Mouse (Mus musculus): ENCODE data around the gene Wnk1. TPM values are rescaled to one million over a fixed set of nuclear protein-coding genes. Genes with fewer than 3 reads are reported as not detected.

Gene Wnk1
- polyA plus RNA-seq, 1 experiment from 2014 or later, result 532 TPM

DNA sequence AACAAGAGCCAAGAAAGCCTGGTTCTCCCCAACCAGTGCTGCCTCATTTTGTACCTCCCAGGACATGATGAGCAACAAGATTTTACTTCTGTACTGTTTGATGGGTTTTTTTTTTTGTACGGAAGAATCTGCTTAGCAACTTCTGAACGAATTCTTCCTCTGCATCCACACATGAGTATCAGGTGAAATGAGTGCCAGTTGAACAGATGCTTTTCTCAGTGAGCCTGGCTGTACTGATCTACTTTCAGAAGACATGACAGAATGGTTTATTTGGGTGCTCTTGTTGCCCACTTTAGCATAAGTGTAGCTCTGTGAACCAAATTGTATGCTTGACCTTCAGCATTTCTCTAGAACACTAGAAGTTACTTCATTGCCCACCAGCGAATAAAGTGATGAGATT, 16.4 kb downstream of the Wnk1 start:
- Histone ChIP-seq H3K79me2 (ENCODE audit: inconsistent target) (peaks cover 100% of the 10 kb centered on the region), H3K36me3 (ENCODE audit: inconsistent target) (peaks cover 14% of the 10 kb centered on the region; the same call in 1 of the 2 replicates), H3K27ac (no peak overlapping the region), H3K4me3 (ENCODE audit: inconsistent target) (no peak overlapping the region)
- WGBS (ENCODE audit: missing documents), result 87% methylated on average over 3 of the region's 3 CpGs

DNA sequence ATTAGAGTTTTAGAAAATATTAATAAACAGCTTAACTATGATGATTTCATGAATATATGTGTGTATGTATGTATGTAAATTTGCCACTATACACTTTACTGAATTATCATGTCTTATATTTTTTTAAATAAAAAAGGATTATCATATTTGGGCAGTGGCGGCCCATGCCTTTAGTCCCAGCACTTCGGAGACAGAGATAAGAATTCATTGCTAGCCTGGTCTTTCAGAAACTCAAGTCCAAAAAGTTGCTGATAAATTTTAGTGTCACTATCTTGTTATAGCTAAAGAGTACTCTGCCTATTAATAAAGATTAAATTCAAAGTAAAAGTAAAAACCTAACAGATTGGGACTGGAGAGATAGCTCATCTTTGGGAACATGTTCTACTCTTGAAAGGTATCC, 18.8 kb downstream of the Wnk1 start:
- H3K79me2 ChIP-seq (ENCODE audit: inconsistent target), result peaks cover 100% of the 10 kb centered on the region
- 95% methylated on average over 2 of the region's 2 CpGs for WGBS (ENCODE audit: missing documents)
- no peak overlapping the region for H3K4me3 ChIP-seq (ENCODE audit: inconsistent target)
- H3K27ac ChIP-seq, result no peak overlapping the region
- H3K36me3 ChIP-seq (ENCODE audit: inconsistent target), result no peaks in the 10 kb centered on the region

DNA sequence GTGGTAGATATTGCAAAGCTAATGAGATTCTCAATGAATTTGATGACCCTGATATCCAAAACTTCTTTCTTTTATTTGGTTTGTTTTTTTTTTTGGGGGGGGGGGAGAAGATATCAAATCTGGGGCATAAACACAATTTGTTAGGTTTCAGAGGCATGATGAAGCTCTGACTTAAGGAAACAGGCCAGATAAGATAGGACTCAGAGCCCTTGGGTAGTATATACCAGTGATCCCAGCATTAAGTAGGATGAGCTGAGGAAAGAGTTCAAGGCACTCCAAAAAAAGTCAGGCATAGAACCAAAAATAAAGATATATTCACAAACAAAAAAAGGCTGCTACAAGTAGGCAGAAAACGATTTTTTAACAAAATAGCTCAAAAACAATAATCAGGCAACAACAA, 25.3 kb downstream of the Wnk1 start:
- H3K27ac ChIP-seq, result no peak overlapping the region

DNA sequence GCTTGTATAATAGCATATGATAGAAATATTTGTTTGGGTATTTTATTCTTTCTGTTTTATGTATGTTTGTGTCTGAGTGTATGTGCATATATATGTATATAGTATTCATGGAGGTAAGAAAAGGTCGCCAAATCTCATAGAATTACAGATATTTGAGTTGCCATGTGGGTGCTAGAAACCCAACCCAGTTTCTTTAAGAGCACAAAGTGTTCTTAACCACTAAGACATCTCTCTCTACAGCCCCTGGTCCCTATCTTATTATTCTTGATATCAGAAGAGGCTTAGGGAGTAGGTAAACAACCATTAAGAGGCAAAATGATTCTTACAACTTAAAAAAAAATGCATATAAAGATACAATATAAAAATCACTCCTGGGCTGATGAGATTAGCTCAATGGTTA, 27.0 kb downstream of the Wnk1 start:
- WGBS (ENCODE audit: missing documents), result 88% methylated on average over 1 of the region's 1 CpGs
- no peak overlapping the region for H3K27ac ChIP-seq
- H3K79me2 ChIP-seq (ENCODE audit: inconsistent target), result peaks cover 100% of the 10 kb centered on the region
- no peak overlapping the region for H3K4me3 ChIP-seq (ENCODE audit: inconsistent target)
- no peaks in the 10 kb centered on the region for H3K36me3 ChIP-seq (ENCODE audit: inconsistent target)

More for the DNA sequence above, 25.3 kb downstream of the Wnk1 start:
- H3K36me3 ChIP-seq (ENCODE audit: inconsistent target), result no peaks in the 10 kb centered on the region
- H3K79me2 ChIP-seq (ENCODE audit: inconsistent target), result peaks cover 100% of the 10 kb centered on the region
- 87% methylated on average over 1 of the region's 1 CpGs for WGBS (ENCODE audit: missing documents)
- H3K4me3 ChIP-seq (ENCODE audit: inconsistent target), result no peak overlapping the region

DNA sequence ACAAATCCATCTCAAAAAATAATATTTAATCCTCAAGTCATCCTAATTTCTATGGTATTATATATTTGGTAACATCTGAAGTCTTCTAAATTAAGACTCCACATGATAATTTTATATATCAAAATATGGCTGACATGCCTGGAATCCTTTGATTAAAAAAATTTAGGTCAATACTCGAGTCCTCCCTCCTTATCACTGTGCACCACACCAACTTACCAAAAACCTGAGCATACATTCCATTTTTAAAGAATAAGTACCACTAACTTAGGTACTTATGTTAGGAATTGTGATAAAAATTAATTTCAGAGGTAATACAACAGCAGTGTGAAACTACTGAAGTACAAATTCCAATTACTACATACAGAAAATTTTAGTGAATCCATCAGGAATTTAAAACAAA, 27.5 kb downstream of the Wnk1 start:
- no peak overlapping the region for H3K27ac ChIP-seq
- H3K36me3 ChIP-seq (ENCODE audit: inconsistent target), result no peaks in the 10 kb centered on the region
- peaks cover 100% of the 10 kb centered on the region for H3K79me2 ChIP-seq (ENCODE audit: inconsistent target)
- WGBS (ENCODE audit: missing documents), result 92% methylated on average over 1 of the region's 1 CpGs
- no peak overlapping the region for H3K4me3 ChIP-seq (ENCODE audit: inconsistent target)

DNA sequence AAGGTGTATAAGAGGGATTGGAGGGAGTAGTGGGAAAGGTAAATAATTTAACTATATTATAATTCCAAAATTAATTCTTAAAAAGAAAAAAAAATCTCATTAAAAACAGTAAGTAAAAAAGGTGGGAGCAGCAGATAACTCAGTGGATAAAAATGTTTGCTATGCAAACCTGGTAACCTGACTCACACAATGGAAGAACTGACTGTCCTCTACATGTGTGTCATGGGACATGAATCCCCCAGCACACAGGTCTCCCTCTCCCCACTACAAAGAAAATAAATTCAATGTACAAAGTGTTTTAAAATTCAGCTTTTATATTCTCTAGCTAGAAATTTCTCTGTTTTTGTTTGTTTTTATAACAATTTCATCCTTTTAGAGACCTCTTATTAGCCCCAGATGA, 27.9 kb downstream of the Wnk1 start:
- no peaks in the 10 kb centered on the region for H3K36me3 ChIP-seq (ENCODE audit: inconsistent target)
- no peak overlapping the region for H3K27ac ChIP-seq
- H3K4me3 ChIP-seq (ENCODE audit: inconsistent target), result no peak overlapping the region
- peaks cover 100% of the 10 kb centered on the region for H3K79me2 ChIP-seq (ENCODE audit: inconsistent target)

DNA sequence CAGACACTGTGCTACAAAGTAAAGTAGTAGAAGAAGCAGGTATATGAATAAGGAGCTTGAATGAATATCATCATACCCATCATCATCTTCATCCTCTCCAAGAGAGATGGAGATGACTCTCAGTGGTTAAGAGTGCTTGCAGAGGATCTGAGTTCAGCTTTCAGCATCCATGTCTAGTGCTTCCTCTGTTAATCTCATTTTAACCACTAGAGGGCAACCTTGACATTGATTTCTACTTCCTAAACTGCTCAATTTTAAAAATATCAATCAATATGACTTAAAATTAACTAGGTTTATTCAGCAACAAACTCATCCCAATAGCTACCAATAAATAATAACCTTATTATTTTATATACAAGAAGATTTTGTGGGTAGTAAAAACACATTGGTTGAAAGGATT, 36.8 kb downstream of the Wnk1 start:
- no peak overlapping the region for H3K4me3 ChIP-seq (ENCODE audit: inconsistent target)
- peaks cover 100% of the 10 kb centered on the region for H3K79me2 ChIP-seq (ENCODE audit: inconsistent target)
- no peak overlapping the region for H3K27ac ChIP-seq
- peaks cover 22% of the 10 kb centered on the region for H3K36me3 ChIP-seq (ENCODE audit: inconsistent target)

DNA sequence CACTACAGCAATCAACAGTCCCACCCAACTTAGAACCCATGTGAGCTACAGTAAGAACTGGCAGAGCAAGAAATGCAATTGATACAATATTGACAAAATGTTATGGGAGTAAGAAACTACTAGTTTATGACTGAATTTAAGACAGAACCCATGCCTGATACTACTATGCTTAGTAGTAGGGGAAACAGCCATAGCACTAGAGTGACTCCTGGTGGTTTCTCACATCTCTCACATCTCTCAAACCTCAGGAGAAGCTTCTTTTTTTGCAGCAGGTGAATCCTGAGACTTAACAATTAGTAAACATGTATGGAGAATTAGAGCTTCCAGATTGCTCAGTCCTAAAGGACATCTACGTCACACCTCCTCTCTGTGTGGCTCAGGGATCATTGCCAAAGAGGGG, 42.0 kb downstream of the Wnk1 start:
- H3K4me3 ChIP-seq (ENCODE audit: inconsistent target), result no peak overlapping the region
- H3K79me2 ChIP-seq (ENCODE audit: inconsistent target), result peaks cover 100% of the 10 kb centered on the region
- 100% methylated on average over 1 of the region's 1 CpGs for WGBS (ENCODE audit: missing documents)
- peaks cover 23% of the 10 kb centered on the region for H3K36me3 ChIP-seq (ENCODE audit: inconsistent target)
- no peak overlapping the region for H3K27ac ChIP-seq

DNA sequence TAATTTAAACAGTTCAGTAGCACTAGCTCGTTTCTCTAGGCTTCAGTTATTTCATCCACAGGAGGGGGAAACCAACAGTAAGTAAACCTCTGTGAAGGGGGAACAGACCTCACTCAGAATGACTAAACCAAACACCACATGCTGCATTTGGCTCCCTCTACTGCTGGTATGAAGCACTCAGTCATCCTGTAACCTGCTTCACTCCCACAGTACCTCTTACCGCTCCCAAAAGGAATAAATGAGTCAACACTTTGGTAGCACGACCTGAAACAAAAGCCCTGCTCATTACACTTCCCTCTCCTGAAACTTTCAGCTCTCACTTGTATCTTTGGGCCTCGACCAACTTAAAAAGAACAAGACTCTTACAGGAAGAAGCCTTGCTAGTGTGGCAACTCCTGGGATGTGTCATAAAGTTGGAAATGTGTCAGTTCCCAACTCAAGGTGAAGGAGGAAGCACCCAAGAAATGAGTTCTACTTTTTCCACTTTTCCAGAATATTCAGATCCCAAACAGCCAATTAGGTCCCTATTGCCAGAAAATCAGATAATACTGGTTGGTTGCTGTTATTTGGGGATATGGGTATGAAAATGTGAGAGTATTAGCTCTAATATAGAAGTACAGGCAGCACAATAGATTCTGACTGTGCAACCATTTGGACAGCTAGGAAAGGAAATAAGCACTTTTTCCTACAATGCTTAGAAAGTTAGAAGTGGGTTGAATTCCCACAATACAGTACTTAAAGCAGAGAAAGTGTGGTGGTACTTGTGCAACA, 114.1 kb downstream of the Wnk1 start:
- no peak overlapping the region for H3K4me3 ChIP-seq (ENCODE audit: inconsistent target)
- H3K27ac ChIP-seq, result no peak overlapping the region
- WGBS (ENCODE audit: missing documents), result 71% methylated on average over 4 of the region's 4 CpGs
- peaks cover 61% of the 10 kb centered on the region for H3K36me3 ChIP-seq (ENCODE audit: inconsistent target)
- H3K79me2 ChIP-seq (ENCODE audit: inconsistent target), result no peaks in the 10 kb centered on the region

DNA sequence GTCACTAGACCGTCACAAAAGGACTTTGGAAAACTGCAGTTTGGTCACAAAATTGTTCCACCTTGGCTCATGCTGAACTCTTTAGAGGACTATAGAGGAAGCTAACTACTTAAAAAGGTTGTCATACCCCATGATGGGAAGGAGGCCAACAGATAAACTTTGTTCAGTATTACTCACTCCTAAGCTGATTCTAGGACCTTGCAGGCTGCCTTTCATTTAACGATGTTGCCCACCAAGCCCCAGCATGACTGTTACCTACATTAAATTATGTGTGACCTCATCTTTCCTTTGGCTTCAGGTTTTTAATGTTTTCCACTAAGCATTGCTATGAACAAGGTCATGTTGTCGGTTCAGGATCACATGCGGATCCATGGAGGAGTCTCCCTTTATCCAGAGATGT, 115.9 kb downstream of the Wnk1 start:
- peaks cover 42% of the 10 kb centered on the region for H3K36me3 ChIP-seq (ENCODE audit: inconsistent target)

DNA sequence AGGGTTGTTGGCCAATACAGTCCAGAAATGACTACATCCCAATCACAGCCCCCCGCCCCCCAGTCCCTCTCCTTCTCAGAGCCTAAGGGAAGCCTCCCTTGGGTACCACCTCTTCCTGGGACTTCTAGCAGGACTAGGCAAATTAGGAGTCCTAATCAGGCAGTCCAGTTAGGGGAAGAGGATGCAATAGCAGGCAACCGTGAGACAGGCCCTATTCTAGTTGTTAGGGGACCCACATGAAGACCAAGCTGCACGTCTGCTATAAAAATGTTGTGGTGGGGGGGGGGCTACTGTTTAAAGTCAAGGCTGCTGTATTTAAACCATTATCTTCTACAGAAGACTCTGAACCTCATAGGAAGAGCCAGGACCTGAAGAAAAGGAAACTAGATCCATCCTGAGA, 116.3 kb downstream of the Wnk1 start:
- Histone ChIP-seq H3K79me2 (ENCODE audit: inconsistent target) (no peaks in the 10 kb centered on the region), H3K4me3 (ENCODE audit: inconsistent target) (no peak overlapping the region), H3K27ac (no peak overlapping the region), H3K36me3 (ENCODE audit: inconsistent target) (peaks cover 38% of the 10 kb centered on the region)
- 81% methylated on average over 3 of the region's 3 CpGs for WGBS (ENCODE audit: missing documents)

More for the DNA sequence above, 115.9 kb downstream of the Wnk1 start:
- 94% methylated on average over 4 of the region's 4 CpGs for WGBS (ENCODE audit: missing documents)
- Histone ChIP-seq H3K4me3 (ENCODE audit: inconsistent target) (no peak overlapping the region), H3K79me2 (ENCODE audit: inconsistent target) (no peaks in the 10 kb centered on the region), H3K27ac (no peak overlapping the region)

DNA sequence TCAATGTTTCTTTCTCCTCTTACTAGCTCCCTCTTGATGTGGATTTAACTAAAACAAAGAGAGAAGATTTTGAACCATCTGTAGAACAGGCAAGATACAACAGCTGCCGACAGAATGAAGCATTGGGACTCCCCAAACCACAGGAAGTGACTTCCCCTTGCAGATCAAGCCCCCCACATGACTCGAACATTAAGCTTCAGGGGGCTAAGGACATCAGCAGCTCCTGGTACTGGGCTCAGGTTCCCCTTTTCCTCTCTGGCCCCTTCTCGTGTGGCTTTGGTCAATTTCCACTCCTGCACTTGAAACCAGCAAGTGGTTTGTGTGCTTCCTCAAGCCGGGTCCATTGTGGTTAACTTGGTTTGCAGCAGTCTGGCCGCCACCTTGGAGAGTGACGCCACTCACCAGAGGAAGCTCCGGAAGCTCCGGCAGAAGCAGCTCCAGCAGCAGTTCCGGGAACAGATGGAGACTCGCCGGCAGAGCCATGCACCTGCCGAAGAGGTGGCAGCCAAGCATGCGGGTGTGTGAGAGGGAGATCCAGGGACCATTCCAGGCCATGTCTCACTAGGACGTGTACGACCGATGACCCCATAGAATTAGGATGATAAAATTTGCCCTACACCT, 119.8 kb downstream of the Wnk1 start:
- 4% methylated on average over 14 of the region's 16 CpGs for WGBS (ENCODE audit: missing documents)
- Histone ChIP-seq H3K36me3 (ENCODE audit: inconsistent target) (peaks cover 30% of the 10 kb centered on the region; the same call in 1 of the 2 replicates), H3K79me2 (ENCODE audit: inconsistent target) (no peaks in the 10 kb centered on the region), H3K27ac (no peak overlapping the region), H3K4me3 (ENCODE audit: inconsistent target) (no peak overlapping the region)

DNA sequence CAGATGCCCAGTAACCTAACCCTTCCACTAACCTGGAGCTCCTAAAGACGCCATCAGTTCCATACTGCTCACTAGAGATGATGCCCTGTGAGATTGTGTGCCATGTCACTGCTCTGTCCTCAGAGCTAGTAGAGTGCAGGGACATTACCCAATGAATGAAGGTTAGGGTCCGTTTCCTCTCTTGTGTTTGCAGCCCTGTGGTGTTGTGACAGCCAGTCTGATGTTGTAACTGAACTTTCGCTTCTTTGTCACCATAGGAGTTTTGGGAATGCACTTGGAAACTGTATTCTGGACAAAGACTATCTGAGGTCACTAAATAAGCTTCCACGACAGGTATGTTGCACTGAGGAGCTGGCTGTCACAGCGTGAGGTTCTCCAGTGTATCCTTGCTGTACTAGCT, 122.8 kb downstream of the Wnk1 start:
- Histone ChIP-seq H3K4me3 (ENCODE audit: inconsistent target) (no peak overlapping the region), H3K79me2 (ENCODE audit: inconsistent target) (peaks cover 3% of the 10 kb centered on the region; the same call in 1 of the 2 replicates), H3K36me3 (ENCODE audit: inconsistent target) (peaks cover 45% of the 10 kb centered on the region), H3K27ac (no peak overlapping the region)
- WGBS (ENCODE audit: missing documents), result 78% methylated on average over 5 of the region's 5 CpGs

DNA sequence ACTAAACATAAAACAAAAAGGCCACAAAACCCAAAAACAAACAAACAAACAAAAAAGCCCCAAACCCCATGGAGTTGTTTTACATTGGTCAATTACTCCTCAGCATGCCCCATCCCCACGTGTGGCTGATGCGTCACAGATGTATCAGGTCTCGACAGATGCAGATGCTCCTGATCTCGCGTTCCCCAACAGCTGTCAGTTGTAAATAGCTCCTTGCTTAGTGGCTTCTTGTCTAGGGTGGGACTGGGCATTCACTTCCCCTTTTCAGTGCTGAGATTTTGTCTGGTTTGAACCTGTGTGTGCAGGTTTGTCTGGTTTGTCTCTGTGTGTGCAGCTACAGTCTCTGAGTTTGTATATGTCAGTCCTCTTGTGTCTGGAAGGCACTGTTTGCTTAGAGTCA, 126.4 kb downstream of the Wnk1 start:
- Histone ChIP-seq H3K27ac (no peak overlapping the region), H3K79me2 (ENCODE audit: inconsistent target) (peaks cover 38% of the 10 kb centered on the region), H3K4me3 (ENCODE audit: inconsistent target) (no peak overlapping the region), H3K36me3 (ENCODE audit: inconsistent target) (peaks cover 42% of the 10 kb centered on the region)
- WGBS (ENCODE audit: missing documents), result 72% methylated on average over 5 of the region's 5 CpGs

DNA sequence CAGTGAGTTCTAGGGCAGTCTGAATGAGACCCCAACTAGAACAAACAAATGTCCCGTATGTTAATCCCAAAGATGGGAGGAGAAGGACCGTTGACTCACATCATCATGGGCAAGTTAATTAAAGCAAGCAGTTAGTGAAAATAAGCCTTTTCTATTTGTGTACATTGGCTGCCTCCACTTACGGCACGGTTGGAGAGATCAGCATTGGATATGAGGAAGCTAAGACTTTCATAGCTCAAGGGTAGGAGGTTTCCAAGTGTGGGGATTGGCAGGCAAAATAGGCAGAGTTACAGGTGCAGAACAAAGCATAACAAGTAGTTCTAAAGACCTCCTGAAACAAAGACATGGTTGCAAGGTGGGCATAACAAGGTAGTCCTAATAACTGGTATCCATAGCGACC, 133.0 kb downstream of the Wnk1 start:
- 94% methylated on average over 5 of the region's 5 CpGs for WGBS (ENCODE audit: missing documents)
- Histone ChIP-seq H3K4me3 (ENCODE audit: inconsistent target) (no peak overlapping the region), H3K27ac (no peak overlapping the region), H3K79me2 (ENCODE audit: inconsistent target) (peaks cover 74% of the 10 kb centered on the region), H3K36me3 (ENCODE audit: inconsistent target) (no peaks in the 10 kb centered on the region)

Data from macrophage (primary cell).